Mouse (Mus musculus): ENCODE results near the gene Gm14434. TPM values are rescaled to one million over a fixed set of nuclear protein-coding genes. Genes with fewer than 3 reads are reported as not detected.
"Not testable (repeated sequence)": the region's sequence is repeated elsewhere in the genome, so short reads cannot be mapped to it uniquely, and the experiment has no call there.

Gene Gm14434
- 14.0 and 17.9 TPM in 2 replicates for polyA plus RNA-seq (2015; fragmentation: Nextera tagmentation; extraction: Ambion mirVana)

- no CpG with 5 or more reads among the region's 4 CpGs for WGBS
Measured at GRCm38 (mm10) chr2:176486683-176487082, at the start of gene Gm14434. Gene Gm14434, minus strand, starts transcription at chr2:176486783.

GRCm38 (mm10) chr2:176520756-176521155, 34.2 kb upstream of the Gm14434 start, which contains the start of gene Zfp967:
Gene Zfp967, plus strand, starts transcription at chr2:176521056.
- H3K36me3 ChIP-seq (ENCODE audit: poor library complexity, severe bottlenecking); H3K9ac ChIP-seq; H3K27ac ChIP-seq; H3K4me1 ChIP-seq; H3K27me3 ChIP-seq; H3K9me3 ChIP-seq (replicated peaks); H3K4me3 ChIP-seq; H3K4me2 ChIP-seq; ATAC-seq: not testable (repeated sequence)
- whole genome bisulfite sequencing, result no CpG with 5 or more reads among the region's 9 CpGs

More at GRCm38 (mm10) chr2:176486683-176487082, at the start of gene Gm14434:
- not testable (repeated sequence) for ATAC-seq; H3K4me2 ChIP-seq; H3K9me3 ChIP-seq (replicated peaks); H3K27me3 ChIP-seq; H3K4me1 ChIP-seq; H3K27ac ChIP-seq; H3K36me3 ChIP-seq (ENCODE audit: poor library complexity, severe bottlenecking); H3K9ac ChIP-seq; H3K4me3 ChIP-seq

GRCm38 (mm10) chr2:176423294-176423693, 63.3 kb downstream of the Gm14434 start, which contains the start of gene Gm14435:
Gene Gm14435, plus strand, starts transcription at chr2:176423594.
- not testable (repeated sequence) for H3K9ac ChIP-seq; H3K4me1 ChIP-seq; H3K27me3 ChIP-seq; H3K4me2 ChIP-seq; H3K36me3 ChIP-seq (ENCODE audit: poor library complexity, severe bottlenecking); ATAC-seq; H3K9me3 ChIP-seq (replicated peaks); H3K27ac ChIP-seq; H3K4me3 ChIP-seq
- no CpG with 5 or more reads among the region's 6 CpGs for WGBS

Other genes with a start within 250 kb of the Gm14434 start
- gene Gm11009, start 167.3 kb downstream of the Gm14434 start, polyA plus RNA-seq (2015; fragmentation: Nextera tagmentation; extraction: Ambion mirVana), result not detected in 2 replicates
- gene Gm14435, start 63.2 kb downstream of the Gm14434 start, polyA plus RNA-seq (2015; fragmentation: Nextera tagmentation; extraction: Ambion mirVana), result 10.6 and 12.8 TPM in 2 replicates
- not detected in 2 replicates for gene Zfp967, start 34.3 kb upstream of the Gm14434 start, polyA plus RNA-seq (2015; fragmentation: Nextera tagmentation; extraction: Ambion mirVana)
- gene Gm14308, start 149.6 kb upstream of the Gm14434 start, polyA plus RNA-seq (2015; fragmentation: Nextera tagmentation; extraction: Ambion mirVana), result 28.0 and 28.2 TPM in 2 replicates
- 8.3 TPM in 2 replicates for gene Zfp973, start 183.7 kb upstream of the Gm14434 start, polyA plus RNA-seq (2015; fragmentation: Nextera tagmentation; extraction: Ambion mirVana)
- 37.3 and 42.9 TPM in 2 replicates for gene Gm14305, start 221.5 kb upstream of the Gm14434 start, polyA plus RNA-seq (2015; fragmentation: Nextera tagmentation; extraction: Ambion mirVana)

Measured in forebrain, embryonic 13.5 days (tissue).